Mouse (Mus musculus) stomach, embryonic 16.5 days (tissue): ENCODE measurements around the gene Grik5. TPM values are rescaled to one million over a fixed set of nuclear protein-coding genes. Genes with fewer than 3 reads are reported as not detected.
A peak's percentile ranks its signal among the peaks of the same experiment; 100 is the strongest.

Source experiments
- ATAC-seq: fragments of 200-750 bp; cut with Nextera tagmentation; 2 replicates; pipeline ENCODE4 v1.8.0; 2017; ENCODE audit warnings: moderate number of reproducible peaks, moderate TSS enrichment; ENCODE audit not compliant: insufficient read depth, low FRiP score
- H3K27ac ChIP-seq: fragments of 300-500 bp; sonication (generic); 2 replicates; pipeline ENCODE4 v1.5.1; 2014; ENCODE audit warnings: low read length
- H3K27me3 ChIP-seq: fragments of 300-500 bp; sonication (generic); 2 replicates; pipeline ENCODE4 v1.6.1; 2014; ENCODE audit warnings: low read length, control low read depth, mixed read lengths; ENCODE audit not compliant: control insufficient read depth, insufficient read depth
- H3K36me3 ChIP-seq: fragments of 300-500 bp; sonication (generic); 2 replicates; pipeline ENCODE4 v1.6.1; 2014; ENCODE audit warnings: low read length; ENCODE audit not compliant: control insufficient read depth, insufficient read depth
- H3K4me1 ChIP-seq: fragments of 300-500 bp; sonication (generic); 2 replicates; pipeline ENCODE4 v1.6.1; 2014; ENCODE audit warnings: low read length, control low read depth, mixed read lengths; ENCODE audit not compliant: control insufficient read depth, insufficient read depth
- H3K4me2 ChIP-seq: fragments of 300-500 bp; sonication (generic); 2 replicates; pipeline ENCODE4 v1.6.1; 2014; ENCODE audit warnings: low read depth, low read length, mixed read lengths
- H3K4me3 ChIP-seq: fragments of 300-500 bp; sonication (generic); replicated peaks from 2 replicates; pipeline ENCODE4 v1.5.1; 2014; ENCODE audit warnings: mild to moderate bottlenecking, low read length
- H3K9ac ChIP-seq: fragments of 300-500 bp; sonication (generic); 2 replicates; pipeline ENCODE4 v1.6.1; 2014; ENCODE audit warnings: low read length
- H3K9me3 ChIP-seq: fragments of 300-500 bp; sonication (generic); replicated peaks from 2 replicates; pipeline ENCODE4 v1.6.1; 2016; ENCODE audit warnings: low read length, control low read depth; ENCODE audit not compliant: control insufficient read depth
- WGBS: fragments of 180-500 bp; shearing (Covaris S2); extraction: QIAGEN DNeasy Blood & Tissue Kit; methylation state at CpG from one replicate; pipeline ENCODE4 v1.1.7; 2014; 5-methylcytosine and 5-hydroxymethylcytosine counted together
- polyA plus RNA-seq: library from polyadenylated mRNA; unstranded; fragments of >200 nt; fragmentation: Nextera tagmentation; extraction: Ambion mirVana; gene quantifications from 2 replicates; pipeline ENCODE4 v1.2.1, GENCODE M21; 2015

The Grik5 gene
- polyA plus RNA-seq, 1 experiment from 2014 or later, result 4.0 TPM

GRCm38 (mm10) chr7:25105411-25106160 lies 33.4 kb upstream of the Grik5 start:
- no peaks in the 10 kb centered on the region for H3K36me3 ChIP-seq
- ATAC-seq, result no peak

GRCm38 (mm10) chr7:25099581-25099980 lies 27.4 kb upstream of the Grik5 start:
- peak; percentile 51; the same call in 1 of the 2 replicates for ATAC-seq
- no peaks in the 10 kb centered on the region for H3K4me1 ChIP-seq
- H3K9me3 ChIP-seq, result no peaks in the 10 kb centered on the region
- no peak overlapping the region for H3K4me2 ChIP-seq
- no peak overlapping the region for H3K4me3 ChIP-seq
- H3K27me3 ChIP-seq, result no peaks in the 10 kb centered on the region
- WGBS, result 50% methylated on average over 4 of the region's 4 CpGs
- no peaks in the 10 kb centered on the region for H3K36me3 ChIP-seq
- H3K9ac ChIP-seq, result no peak overlapping the region
- no peak overlapping the region for H3K27ac ChIP-seq

More at GRCm38 (mm10) chr7:25105411-25106160, 33.4 kb upstream of the Grik5 start:
- 20% methylated on average over 17 of the region's 17 CpGs for WGBS
- no peaks in the 10 kb centered on the region for H3K4me1 ChIP-seq
- H3K27ac ChIP-seq, result no peak overlapping the region
- no peak overlapping the region for H3K9ac ChIP-seq
- no peak overlapping the region for H3K4me2 ChIP-seq
- H3K9me3 ChIP-seq, result no peaks in the 10 kb centered on the region
- H3K27me3 ChIP-seq, result no peaks in the 10 kb centered on the region
- H3K4me3 ChIP-seq, result no peak overlapping the region

DNA sequence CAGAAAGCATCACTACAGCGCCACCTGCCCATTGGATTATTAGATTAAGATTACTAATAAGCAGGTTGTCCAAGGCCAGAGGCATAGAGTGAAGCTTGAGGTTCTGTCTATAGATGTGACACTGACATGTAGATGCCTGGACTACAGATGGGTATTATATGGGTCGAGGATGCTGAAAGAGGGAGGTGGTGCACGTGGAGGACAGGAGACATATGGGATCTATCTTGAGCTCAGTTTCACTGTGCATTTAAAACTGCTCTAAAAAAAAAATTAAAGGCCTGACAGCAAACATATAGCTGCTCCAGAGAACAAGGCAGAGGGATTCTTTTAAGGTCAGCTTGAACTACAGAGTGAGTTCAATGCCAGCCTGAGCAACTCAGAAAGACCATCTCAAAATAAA lies 26.0 kb upstream of the Grik5 start:
- Histone ChIP-seq H3K36me3 (no peaks in the 10 kb centered on the region), H3K9ac (no peak overlapping the region), H3K27ac (no peak overlapping the region), H3K9me3 (no peaks in the 10 kb centered on the region), H3K4me1 (0 out of 2 replicates have a peak, but pooled peaks cover 2% of the 10 kb centered on the region), H3K4me3 (no peak overlapping the region), H3K4me2 (no peak overlapping the region), H3K27me3 (no peaks in the 10 kb centered on the region)
- no peak for ATAC-seq
- 65% methylated on average over 3 of the region's 3 CpGs for WGBS

DNA sequence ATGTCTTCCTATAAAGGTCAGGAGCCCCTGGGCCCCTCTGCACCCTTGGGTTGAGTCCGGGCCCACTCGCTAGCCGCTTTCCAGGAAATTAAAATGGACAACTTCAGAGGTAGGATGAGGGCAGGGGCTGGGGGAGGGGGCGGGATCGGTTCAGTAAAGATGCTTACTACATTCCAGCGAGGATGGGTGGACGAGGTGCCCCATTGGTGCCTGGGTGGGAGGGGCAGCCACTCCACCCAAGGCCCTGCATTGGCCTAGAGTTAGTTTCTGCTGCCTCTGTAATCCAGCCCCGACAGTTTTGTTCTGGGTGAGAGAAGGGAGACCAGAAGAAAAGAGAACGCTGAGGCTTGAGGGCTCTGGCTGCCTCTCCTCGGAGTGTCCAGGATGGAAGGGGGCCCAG lies 17.7 kb upstream of the Grik5 start:
- WGBS, result 34% methylated on average over 10 of the region's 10 CpGs
- no peaks in the 10 kb centered on the region for H3K27me3 ChIP-seq
- no peak for ATAC-seq
- H3K4me3 ChIP-seq, result no peak overlapping the region
- no peaks in the 10 kb centered on the region for H3K36me3 ChIP-seq
- no peak overlapping the region for H3K9ac ChIP-seq
- H3K4me2 ChIP-seq, result no peak overlapping the region
- no peak overlapping the region for H3K27ac ChIP-seq
- H3K9me3 ChIP-seq, result no peaks in the 10 kb centered on the region
- H3K4me1 ChIP-seq, result 0 out of 2 replicates have a peak, but pooled peaks cover 4% of the 10 kb centered on the region

- 14% methylated on average over 11 of the region's 11 CpGs for WGBS
- Histone ChIP-seq H3K4me2 (no peak overlapping the region), H3K27ac (no peak overlapping the region), H3K27me3 (no peaks in the 10 kb centered on the region), H3K4me3 (no peak overlapping the region), H3K9me3 (no peaks in the 10 kb centered on the region), H3K4me1 (0 out of 2 replicates have a peak, but pooled peaks cover 4% of the 10 kb centered on the region), H3K36me3 (no peaks in the 10 kb centered on the region), H3K9ac (no peak overlapping the region)
- no peak for ATAC-seq
Observed at GRCm38 (mm10) chr7:25088968-25089367, 16.8 kb upstream of the Grik5 start.

DNA sequence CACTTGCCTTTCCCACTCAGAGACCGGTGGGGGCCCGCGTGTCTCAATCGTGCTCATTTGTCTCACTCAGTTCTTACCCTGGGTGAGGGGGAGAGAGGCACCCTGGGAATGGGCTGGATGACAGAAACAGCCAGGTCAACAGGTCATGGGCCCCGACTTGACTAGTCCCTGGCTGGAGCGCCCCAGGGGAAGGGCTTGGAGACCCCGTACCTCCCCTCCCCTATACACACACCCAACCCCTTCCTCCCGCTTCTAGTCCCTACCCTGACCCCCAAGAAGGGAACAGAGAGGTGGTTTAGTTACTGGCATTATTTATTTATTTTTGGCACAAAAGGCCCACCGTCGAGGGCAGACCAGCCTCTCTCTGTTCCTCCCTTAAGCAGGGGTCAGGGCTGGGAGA lies 16.4 kb upstream of the Grik5 start:
- H3K4me3 ChIP-seq, result no peak overlapping the region
- H3K27me3 ChIP-seq, result no peaks in the 10 kb centered on the region
- 0 out of 2 replicates have a peak, but pooled peaks cover 4% of the 10 kb centered on the region for H3K4me1 ChIP-seq
- no peak overlapping the region for H3K27ac ChIP-seq
- H3K36me3 ChIP-seq, result peaks cover 4% of the 10 kb centered on the region; the same call in 1 of the 2 replicates
- 15% methylated on average over 10 of the region's 10 CpGs for whole genome bisulfite sequencing
- no peak overlapping the region for H3K9ac ChIP-seq
- no peak for ATAC-seq
- no peak overlapping the region for H3K4me2 ChIP-seq
- H3K9me3 ChIP-seq, result no peaks in the 10 kb centered on the region

DNA sequence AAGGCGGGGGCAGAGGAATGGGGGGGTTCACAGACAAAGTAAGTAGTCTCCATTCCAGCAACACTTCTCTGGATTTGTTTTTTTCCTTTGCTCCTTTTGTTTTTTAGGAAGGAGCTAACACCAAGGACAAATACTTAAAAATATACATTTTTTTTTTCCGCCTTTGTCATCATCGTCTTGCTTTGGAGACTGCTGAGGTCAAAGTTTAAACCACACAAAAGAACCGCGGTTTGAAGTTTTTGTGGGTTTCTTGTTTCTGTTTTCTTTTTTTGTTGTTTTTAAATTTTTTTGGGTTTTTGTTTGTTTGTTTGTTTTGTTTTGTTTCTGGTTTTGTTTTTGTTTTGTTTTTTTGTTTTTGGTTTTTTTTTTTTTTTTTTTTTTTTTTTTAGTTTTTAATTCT lies 15.8 kb upstream of the Grik5 start:
- H3K9ac ChIP-seq, result no peak overlapping the region
- H3K36me3 ChIP-seq, result peaks cover 9% of the 10 kb centered on the region; the same call in 1 of the 2 replicates
- no peak overlapping the region for H3K27ac ChIP-seq
- no peak overlapping the region for H3K4me2 ChIP-seq
- no peak for ATAC-seq
- H3K9me3 ChIP-seq, result no peaks in the 10 kb centered on the region
- 53% methylated on average over 5 of the region's 5 CpGs for WGBS
- H3K4me1 ChIP-seq, result 0 out of 2 replicates have a peak, but pooled peaks cover under 1% of the 10 kb centered on the region
- no peak overlapping the region for H3K4me3 ChIP-seq
- H3K27me3 ChIP-seq, result no peaks in the 10 kb centered on the region

- WGBS, result 64% methylated on average over 10 of the region's 10 CpGs
- ATAC-seq, result no peak; the same call in 1 of the 2 replicates
- Histone ChIP-seq H3K9ac (no peak overlapping the region), H3K9me3 (no peaks in the 10 kb centered on the region), H3K4me2 (no peak overlapping the region), H3K36me3 (peaks cover 14% of the 10 kb centered on the region; the same call in 1 of the 2 replicates), H3K4me1 (no peaks in the 10 kb centered on the region), H3K4me3 (no peak overlapping the region), H3K27me3 (no peaks in the 10 kb centered on the region), H3K27ac (no peak overlapping the region)
Observed at GRCm38 (mm10) chr7:25087256-25087912, 15.2 kb upstream of the Grik5 start.

GRCm38 (mm10) chr7:25086656-25087055 lies 14.5 kb upstream of the Grik5 start:
- no peak overlapping the region for H3K9ac ChIP-seq
- H3K4me3 ChIP-seq, result no peak overlapping the region
- no peaks in the 10 kb centered on the region for H3K4me1 ChIP-seq
- ATAC-seq, result no peak
- H3K9me3 ChIP-seq, result no peaks in the 10 kb centered on the region
- H3K27me3 ChIP-seq, result no peaks in the 10 kb centered on the region
- no peak overlapping the region for H3K4me2 ChIP-seq
- no peak overlapping the region for H3K27ac ChIP-seq
- H3K36me3 ChIP-seq, result peaks cover 19% of the 10 kb centered on the region; the same call in 1 of the 2 replicates
- WGBS, result 56% methylated on average over 3 of the region's 3 CpGs
